ENCODE assay signal across 10 mouse cellular contexts in the genomic region with DNA sequence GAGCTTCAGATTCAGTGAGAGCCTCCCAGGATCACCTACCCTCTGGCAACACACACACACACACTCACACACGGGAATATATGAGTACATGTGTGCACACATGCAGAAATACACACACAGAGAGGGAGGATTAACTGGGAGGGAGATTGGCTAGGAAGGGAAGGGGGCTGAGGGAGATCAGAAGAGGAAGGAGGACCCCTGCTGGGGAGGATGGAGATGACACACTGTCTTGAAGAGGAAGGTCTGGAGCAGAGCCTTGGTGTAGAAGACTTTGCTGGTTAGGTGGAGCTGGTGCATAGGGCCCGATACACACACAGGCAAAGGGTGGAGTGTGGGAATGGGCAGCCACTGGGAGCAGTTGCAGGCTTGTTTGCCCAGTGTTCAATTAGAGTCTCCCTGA. TPM values are rescaled to one million over a fixed set of nuclear protein-coding genes. Genes with fewer than 3 reads are reported as not detected.
A peak's percentile ranks its signal among the peaks of the same experiment; 100 is the strongest.
DNase-seq lines count a peak whose midpoint lies in the region; ATAC-seq lines count a peak whose summit lies in the region.
"Had no signal": no experiment of that assay in that cellular context is flagged by ENCODE, and none has a peak within 500 bp of the region (broad histone marks: within the 10 kb centered on the region; RNA-seq: fewer than 3 reads in every experiment).

No protein-coding gene starts in this region.

- peak; percentile 16 for DNase-seq in cerebellum, adult 11 months
- peak; percentile 44 for DNase-seq in ovary, postnatal 14 days (ENCODE audit: low spot score)
- DNase-seq in ovary, adult 18-20 months (ENCODE audit: low spot score): no peak
- DNase-seq in layer of hippocampus, adult 18-20 months (ENCODE audit: low spot score in 2 of 2): peak; percentile 53 to 76
- DNase-seq in midbrain, embryonic 14.5 days: peak; percentile 61

- peaks cover 18% of the 10 kb centered on the region; the same call in 1 of the 2 replicates for H3K4me1 ChIP-seq in embryonic facial prominence, embryonic 13.5 days
- H3K4me1 ChIP-seq in midbrain, embryonic 14.5 days (ENCODE audit: control insufficient read depth, insufficient read depth, low read length): no peaks in the 10 kb centered on the region
- H3K4me1 ChIP-seq in forebrain, embryonic 12.5 days: 0 out of 2 replicates have a peak, but pooled peaks cover 3% of the 10 kb centered on the region

- no peak overlapping the region for H3K4me2 ChIP-seq in embryonic facial prominence, embryonic 13.5 days
- no peak overlapping the region for H3K4me2 ChIP-seq in midbrain, embryonic 14.5 days (ENCODE audit: low read length)
- no peak overlapping the region for H3K4me2 ChIP-seq in forebrain, embryonic 12.5 days

- H3K36me3 ChIP-seq in embryonic facial prominence, embryonic 13.5 days: no peaks in the 10 kb centered on the region
- no peaks in the 10 kb centered on the region for H3K36me3 ChIP-seq in midbrain, embryonic 14.5 days (ENCODE audit: control insufficient read depth, insufficient read depth, low read length)
- H3K36me3 ChIP-seq in forebrain, embryonic 12.5 days (replicated peaks): no peaks in the 10 kb centered on the region

- no peaks in the 10 kb centered on the region for H3K9me3 ChIP-seq in embryonic facial prominence, embryonic 13.5 days
- H3K9me3 ChIP-seq in midbrain, embryonic 14.5 days (ENCODE audit: control insufficient read depth, low read length): no peaks in the 10 kb centered on the region
- no peaks in the 10 kb centered on the region for H3K9me3 ChIP-seq in forebrain, embryonic 12.5 days

- H3K27ac ChIP-seq in embryonic facial prominence, embryonic 13.5 days: peak overlapping the region; percentile 49; the same call in 1 of the 2 replicates
- H3K27ac ChIP-seq in midbrain, embryonic 14.5 days (replicated peaks; ENCODE audit: low read depth, low read length): no peak overlapping the region
- H3K27ac ChIP-seq in forebrain, embryonic 12.5 days: no peak overlapping the region

- 50% methylated on average over 2 of the region's 2 CpGs for WGBS in embryonic facial prominence, embryonic 13.5 days
- 70% methylated on average over 2 of the region's 2 CpGs for WGBS in midbrain, embryonic 14.5 days
- 65% methylated on average over 2 of the region's 2 CpGs for whole genome bisulfite sequencing in forebrain, embryonic 12.5 days

- no peak overlapping the region for H3K9ac ChIP-seq in embryonic facial prominence, embryonic 13.5 days
- H3K9ac ChIP-seq in midbrain, embryonic 14.5 days (replicated peaks; ENCODE audit: low read length): no peak overlapping the region
- H3K9ac ChIP-seq in forebrain, embryonic 12.5 days: no peak overlapping the region

- H3K27me3 ChIP-seq in embryonic facial prominence, embryonic 13.5 days: no peaks in the 10 kb centered on the region
- no peaks in the 10 kb centered on the region for H3K27me3 ChIP-seq in midbrain, embryonic 14.5 days (ENCODE audit: control insufficient read depth, insufficient read depth, low read length)
- H3K27me3 ChIP-seq in forebrain, embryonic 12.5 days: no peaks in the 10 kb centered on the region

- ATAC-seq in cerebellum, adult (ENCODE audit: insufficient number of reproducible peaks, low FRiP score, low TSS enrichment): no peak
- ATAC-seq in embryonic facial prominence, embryonic 13.5 days (ENCODE audit: insufficient number of reproducible peaks, insufficient read depth, low FRiP score, low TSS enrichment, low read depth): peak; percentile 33; the same call in 1 of the 2 replicates
- ATAC-seq in midbrain, embryonic 14.5 days (ENCODE audit: low FRiP score, low TSS enrichment): no peak
- no peak for ATAC-seq in forebrain, embryonic 12.5 days (ENCODE audit: low FRiP score)

- H3K4me3 ChIP-seq in embryonic facial prominence, embryonic 13.5 days: no peak overlapping the region
- no peak overlapping the region for H3K4me3 ChIP-seq in midbrain, embryonic 14.5 days (replicated peaks; ENCODE audit: low read depth, low read length)
- H3K4me3 ChIP-seq in forebrain, embryonic 12.5 days (replicated peaks): no peak overlapping the region
- H3K4me3 ChIP-seq: myocyte had no signal

RNA-seq across cellular contexts. Expression of gene Pla2g2d, which starts 17.7 kb away (rescaled TPM):
- 0.19 and 0.22 TPM in 2 replicates for polyA plus RNA-seq in embryonic facial prominence, embryonic 13.5 days (2015; fragmentation: Nextera tagmentation; extraction: Ambion mirVana)
- under 1 TPM; 0.56 to 0.62 TPM for total RNA-seq in layer of hippocampus, adult 18-20 months (2021)
- 0.43 TPM in 1 of 2 replicates, not detected in the other for polyA plus RNA-seq in midbrain, embryonic 14.5 days (2014; fragmentation: Nextera tagmentation; extraction: Ambion mirVana)
- 0.13 TPM in 1 of 2 replicates, not detected in the other for polyA plus RNA-seq in forebrain, embryonic 12.5 days (2016; fragmentation: Nextera tagmentation; extraction: Ambion mirVana)
- total RNA-seq: gastrocnemius, postnatal 4 days had no signal

RNA-seq across cellular contexts. Expression of gene Pla2g2f, which starts 35.9 kb away (rescaled TPM):
- 1.1 and 1.5 TPM in 2 replicates for polyA plus RNA-seq in embryonic facial prominence, embryonic 13.5 days (2015; fragmentation: Nextera tagmentation; extraction: Ambion mirVana)
- total RNA-seq in layer of hippocampus, adult 18-20 months (2021): 1 to 10 TPM; 1.8 to 2.3 TPM
- polyA plus RNA-seq in midbrain, embryonic 14.5 days (2014; fragmentation: Nextera tagmentation; extraction: Ambion mirVana): 0.13 TPM in 1 of 2 replicates, not detected in the other
- polyA plus RNA-seq in forebrain, embryonic 12.5 days (2016; fragmentation: Nextera tagmentation; extraction: Ambion mirVana): not detected in 2 replicates
- total RNA-seq: gastrocnemius, postnatal 4 days had no signal
- polyA plus RNA-seq: myocyte had no signal

RNA-seq across cellular contexts. Expression of gene Ubxn10, which starts 56.3 kb away (rescaled TPM):
- 0.58 and 0.65 TPM in 2 replicates for polyA plus RNA-seq in embryonic facial prominence, embryonic 13.5 days (2015; fragmentation: Nextera tagmentation; extraction: Ambion mirVana)
- total RNA-seq in layer of hippocampus, adult 18-20 months (2021): 1 to 10 TPM; 1.0 to 2.3 TPM
- polyA plus RNA-seq in midbrain, embryonic 14.5 days (2014; fragmentation: Nextera tagmentation; extraction: Ambion mirVana): 3.0 and 3.9 TPM in 2 replicates
- polyA plus RNA-seq in forebrain, embryonic 12.5 days (2016; fragmentation: Nextera tagmentation; extraction: Ambion mirVana): 2.0 TPM in 2 replicates
- polyA plus RNA-seq: myocyte had no signal
